Mouse (Mus musculus): ENCODE results near the gene Tmem30a. TPM values are rescaled to one million over a fixed set of nuclear protein-coding genes. Genes with fewer than 3 reads are reported as not detected.

Tmem30a gene
- total RNA-seq, 4 experiments from 2014 or later, result 64.3 to 86.5 (median 70.3) TPM

- no peak for DNase-seq (ENCODE audit: low spot score in 2 of 2)
Observed at GRCm38 (mm10) chr9:79796461-79797135, 3.3 kb upstream of the Tmem30a start.

GRCm38 (mm10) chr9:79795076-79795475, 1.8 kb upstream of the Tmem30a start:
- DNase-seq (ENCODE audit: low spot score in 2 of 2), result no peak

- DNase-seq (ENCODE audit: low spot score in 2 of 2), result no peak
Observed at GRCm38 (mm10) chr9:79785794-79786085, 7.6 kb downstream of the Tmem30a start.

GRCm38 (mm10) chr9:79784934-79785793, 8.1 kb downstream of the Tmem30a start:
- no peak for DNase-seq (ENCODE audit: low spot score in 2 of 2)

- no peak for DNase-seq (ENCODE audit: low spot score in 2 of 2)
Observed at GRCm38 (mm10) chr9:79784439-79784838, 8.9 kb downstream of the Tmem30a start.

- DNase-seq (ENCODE audit: low spot score in 2 of 2), result no peak
Observed at GRCm38 (mm10) chr9:79779354-79779753, 14.0 kb downstream of the Tmem30a start.

DNA sequence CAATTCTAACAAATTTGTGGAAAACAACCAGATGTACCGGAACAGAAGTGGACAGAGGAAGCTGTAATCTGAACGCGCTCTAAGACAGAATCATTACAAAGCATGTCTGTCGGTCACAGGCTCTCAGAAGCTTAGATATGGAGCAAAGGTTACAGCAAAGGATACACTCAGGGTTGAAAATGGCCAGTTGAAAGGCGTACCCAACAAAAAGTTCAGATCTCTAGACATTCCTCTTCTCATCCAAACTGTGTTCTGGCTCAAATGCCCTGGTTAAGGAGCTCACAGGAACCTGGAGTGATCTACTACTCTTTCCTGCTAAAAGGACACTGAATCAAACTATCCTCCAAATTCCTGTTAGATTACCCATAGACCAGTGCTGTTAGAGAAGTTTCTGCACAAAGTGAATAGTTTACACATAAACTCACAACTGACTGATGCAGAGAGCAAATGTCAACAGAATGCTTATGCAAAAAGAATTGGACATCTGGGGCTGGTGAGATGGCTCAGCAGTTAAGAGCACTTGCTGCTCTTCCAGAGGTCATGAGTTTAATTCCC, 26.2 kb downstream of the Tmem30a start:
- no peak for DNase-seq (ENCODE audit: low spot score in 2 of 2)

GRCm38 (mm10) chr9:79765329-79765728, 28.0 kb downstream of the Tmem30a start:
- no peak for DNase-seq (ENCODE audit: low spot score in 2 of 2)

DNA sequence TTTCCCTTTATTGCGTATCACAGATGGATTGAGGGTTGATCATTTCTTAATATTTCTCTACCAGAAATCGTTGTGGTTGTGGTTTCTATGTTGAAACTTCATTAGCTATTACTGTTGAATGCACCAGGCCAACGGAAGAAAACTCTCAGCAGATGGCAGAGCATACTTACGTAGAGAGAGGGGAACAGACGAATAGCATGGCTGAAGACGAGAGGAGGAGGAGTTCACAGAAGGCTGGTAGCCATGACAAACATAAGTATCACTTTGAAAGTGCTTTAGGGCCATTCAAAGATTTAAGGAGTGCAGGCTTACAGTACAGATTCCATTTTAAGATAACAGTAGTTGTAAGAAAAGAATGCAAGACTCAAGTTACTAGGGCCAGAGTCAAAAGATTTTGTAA, 30.8 kb downstream of the Tmem30a start:
- no peak for DNase-seq (ENCODE audit: low spot score in 2 of 2)

DNA sequence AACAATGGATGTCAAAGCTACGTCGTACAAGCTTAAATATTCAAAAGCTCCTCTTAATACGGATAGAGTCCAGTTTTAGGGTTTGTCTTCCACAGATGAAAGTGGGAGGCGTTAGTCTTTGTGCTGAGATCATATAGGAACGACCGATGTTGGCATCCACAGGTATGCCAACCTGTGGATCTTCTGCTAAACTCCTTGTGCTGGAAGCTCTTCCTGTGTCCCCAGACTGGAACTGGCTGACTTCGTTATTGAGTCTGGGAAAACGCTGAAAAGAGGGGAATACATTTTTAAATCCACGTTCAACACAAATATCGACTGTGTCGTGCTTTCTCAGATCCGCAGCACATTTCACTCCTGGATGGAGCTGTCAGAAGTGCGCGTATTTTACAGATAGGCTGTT, 33.2 kb downstream of the Tmem30a start:
- DNase-seq (ENCODE audit: low spot score in 2 of 2), result no peak

DNA sequence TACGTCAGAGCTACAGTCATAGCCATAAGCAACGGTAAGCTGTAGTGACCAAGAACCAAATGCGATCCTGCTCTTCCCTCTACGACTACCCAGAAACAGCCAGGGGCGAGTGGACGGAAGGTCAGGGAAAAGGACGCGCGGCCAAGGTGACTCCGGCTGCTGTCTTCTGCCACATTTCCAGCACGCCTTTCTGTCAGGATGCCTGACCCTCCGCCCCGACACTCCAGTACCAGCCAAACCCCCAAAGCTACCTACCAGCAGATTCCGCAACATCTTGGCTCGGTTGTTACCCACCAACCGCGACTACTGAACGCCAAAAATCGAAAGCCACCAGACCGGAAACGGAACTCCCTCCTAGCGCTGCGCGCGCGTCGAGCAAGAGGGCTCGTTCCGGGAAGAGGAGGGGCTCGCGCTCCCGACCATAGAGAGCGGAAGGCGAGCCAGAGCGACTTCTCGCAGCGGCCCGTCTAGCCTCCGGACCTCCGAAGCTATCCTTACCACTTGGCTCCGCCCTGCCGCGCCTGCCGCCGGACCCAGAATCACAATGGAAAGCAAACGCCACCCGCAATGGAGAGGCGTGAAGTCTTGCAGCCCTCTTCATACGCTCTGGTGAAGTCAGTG, 33.8 kb downstream of the Tmem30a start, which contains the start of gene Cox7a2:
Gene Cox7a2 (minus strand): TSS at position 494 of the 621 bp plus-strand sequence.
- DNase-seq (ENCODE audit: low spot score in 2 of 2), result peak; percentile 93 to 97

GRCm38 (mm10) chr9:79755311-79755710, 38.0 kb downstream of the Tmem30a start:
- no peak for DNase-seq (ENCODE audit: low spot score in 2 of 2)

DNA sequence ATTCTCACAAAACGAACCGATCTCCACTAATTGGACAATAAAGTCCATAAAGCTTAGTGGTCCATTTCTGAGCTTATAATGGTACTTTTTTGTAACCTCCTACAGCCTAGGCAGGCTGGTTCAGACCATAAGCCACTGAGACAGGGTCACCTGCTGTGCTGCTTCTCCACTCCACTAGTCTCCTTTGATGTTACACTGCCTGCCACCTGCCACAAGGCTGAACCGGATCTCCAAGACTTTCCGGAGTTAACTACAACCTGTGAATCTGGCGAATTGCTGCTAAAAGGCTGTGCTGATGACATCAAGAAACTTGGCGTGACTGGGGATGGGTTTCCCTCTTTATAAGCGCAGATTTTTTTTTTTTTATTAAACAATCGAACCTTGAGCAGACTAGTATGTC, 41.5 kb downstream of the Tmem30a start:
- DNase-seq (ENCODE audit: low spot score in 2 of 2), result no peak

DNA sequence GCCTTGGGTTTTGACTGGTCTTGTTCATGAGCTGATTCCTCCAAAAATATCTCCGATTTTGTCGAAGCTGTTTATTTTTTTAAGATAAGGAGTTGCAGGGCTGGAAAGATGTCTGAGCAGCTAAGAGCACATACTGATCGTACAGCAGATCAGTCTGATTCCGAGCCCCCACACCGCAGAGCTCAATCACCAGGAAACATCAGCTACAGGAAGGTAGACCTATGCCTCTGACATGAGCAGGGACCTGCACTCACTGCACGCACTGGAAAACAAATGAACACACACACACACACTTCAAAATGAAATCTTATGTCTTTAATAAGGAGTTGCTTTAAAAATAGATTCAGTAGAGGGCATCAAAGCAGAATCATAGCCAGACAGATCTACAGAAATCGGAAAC, 42.6 kb downstream of the Tmem30a start:
- DNase-seq (ENCODE audit: low spot score in 2 of 2), result no peak

- DNase-seq (ENCODE audit: low spot score in 2 of 2), result no peak
Observed at GRCm38 (mm10) chr9:79745036-79745435, 48.3 kb downstream of the Tmem30a start.

DNA sequence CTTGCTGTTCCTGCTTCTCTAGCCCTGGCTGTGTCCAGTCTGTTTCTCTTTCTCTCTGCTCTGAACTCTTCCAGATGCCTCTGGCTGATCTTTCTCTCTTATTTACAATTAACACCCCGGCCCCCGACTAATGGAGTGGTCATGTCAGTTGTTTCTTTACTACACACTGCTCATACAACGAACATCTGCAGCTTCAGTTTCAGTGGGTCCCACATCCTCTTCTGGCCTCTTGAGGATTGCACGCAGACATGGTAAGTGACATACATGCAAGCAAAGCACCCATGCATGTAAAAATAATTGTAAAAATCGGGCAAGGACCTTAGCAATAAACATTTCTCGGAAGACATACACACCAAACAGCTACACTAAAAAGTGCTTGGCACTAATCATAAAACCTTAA, 57.7 kb downstream of the Tmem30a start:
- DNase-seq (ENCODE audit: low spot score in 2 of 2), result no peak

DNA sequence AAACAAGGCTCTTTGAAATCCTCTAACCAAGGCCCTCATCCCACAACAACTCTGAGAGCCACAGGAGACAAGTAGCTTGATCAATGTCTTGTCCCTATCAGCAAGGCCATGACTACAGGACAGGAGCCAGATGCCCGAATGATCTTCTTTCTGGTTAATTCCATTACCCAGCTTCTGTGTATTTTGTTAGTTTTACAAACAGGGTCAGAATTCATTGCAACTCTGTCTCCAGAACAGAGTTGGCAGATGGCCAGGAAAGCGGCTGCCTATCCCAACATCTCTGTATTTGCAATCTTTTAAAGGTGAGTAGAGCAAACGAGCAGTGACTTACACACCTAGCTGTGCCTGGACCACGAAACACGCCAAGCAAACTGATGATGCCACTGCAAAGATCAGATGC, 63.0 kb downstream of the Tmem30a start:
- no peak for DNase-seq (ENCODE audit: low spot score in 2 of 2)

DNA sequence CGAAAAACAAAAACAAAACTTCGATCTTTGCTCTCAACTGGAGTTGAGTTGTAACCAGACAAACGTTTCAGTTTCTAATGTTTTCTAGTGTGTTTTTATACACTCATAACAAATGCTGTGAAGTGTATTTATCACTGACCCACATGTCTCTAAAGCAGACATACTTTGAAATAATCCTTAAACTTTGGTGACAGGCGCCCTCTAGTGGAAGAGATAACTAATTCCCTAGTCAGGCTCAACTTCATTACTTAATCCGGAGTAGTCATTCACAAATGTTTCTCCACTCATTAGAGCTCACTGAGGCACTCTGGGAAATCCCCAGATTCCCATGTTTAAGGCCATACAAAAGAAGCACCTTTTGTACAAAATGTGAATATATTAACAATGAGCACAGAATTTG, 70.2 kb downstream of the Tmem30a start:
- DNase-seq (ENCODE audit: low spot score in 2 of 2), result no peak

DNA sequence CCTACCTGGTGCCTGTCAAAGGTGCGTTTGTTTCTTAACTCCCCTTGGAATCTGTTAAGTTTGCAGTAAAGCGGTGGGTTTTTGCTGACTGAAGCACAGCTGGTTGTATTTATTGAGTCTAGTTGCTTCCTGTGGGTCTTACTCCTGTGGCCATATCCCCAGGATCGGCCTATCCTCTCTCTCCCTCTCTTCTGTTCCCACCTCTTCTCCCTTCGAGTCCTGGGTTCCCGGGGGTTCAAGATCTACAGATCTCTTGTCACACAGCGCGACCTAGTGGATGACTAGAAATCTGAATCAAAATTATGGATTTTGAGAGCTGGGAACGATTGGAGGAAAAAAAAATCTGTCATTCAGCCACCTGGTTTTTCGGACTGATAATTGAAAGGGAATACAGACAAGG, 72.3 kb downstream of the Tmem30a start:
- DNase-seq (ENCODE audit: low spot score in 2 of 2), result no peak

- no peak for DNase-seq (ENCODE audit: low spot score in 2 of 2)
Observed at GRCm38 (mm10) chr9:79720143-79720542, 73.2 kb downstream of the Tmem30a start.

GRCm38 (mm10) chr9:79719451-79719850, 73.9 kb downstream of the Tmem30a start:
- DNase-seq (ENCODE audit: low spot score in 2 of 2), result peak in 1 of 2 experiments; percentile 28
